Mouse (Mus musculus) liver, embryonic 13.5 days (tissue): ENCODE measurements at regions not wholly inside any gene's neighbourhood (a gene's known extent, or its start where the extent isn't known, plus 50 kb on each side); places are given as distances from the start of the nearest gene placed in this dataset.

Experiments
- ATAC-seq: fragments of 200-750 bp; cut with Nextera tagmentation; 2 replicates; pipeline ENCODE4 v1.8.0; 2017; ENCODE audit warnings: low read depth, mild to moderate bottlenecking, moderate number of reproducible peaks, moderate library complexity
- DNase-seq: peaks from one replicate; pipeline ENCODE4 v3.0.0; 2022
- H3K27ac ChIP-seq: fragments of 300-500 bp; sonication (generic); 2 replicates; pipeline ENCODE4 v1.5.1; 2015; ENCODE audit warnings: moderate library complexity, mild to moderate bottlenecking, inconsistent platforms
- H3K27me3 ChIP-seq: fragments of 300-500 bp; sonication (generic); 2 replicates; pipeline ENCODE4 v1.6.1; 2015; ENCODE audit warnings: mild to moderate bottlenecking, inconsistent platforms
- H3K36me3 ChIP-seq: fragments of 300-500 bp; sonication (generic); 2 replicates; pipeline ENCODE4 v1.6.1; 2015; ENCODE audit warnings: mild to moderate bottlenecking, inconsistent platforms
- H3K4me1 ChIP-seq: fragments of 300-500 bp; sonication (generic); replicated peaks from 2 replicates; pipeline ENCODE4 v1.6.1; 2015; ENCODE audit warnings: inconsistent platforms
- H3K4me2 ChIP-seq: fragments of 300-500 bp; sonication (generic); 2 replicates; pipeline ENCODE4 v1.6.1; 2015; ENCODE audit warnings: inconsistent platforms, mild to moderate bottlenecking, moderate library complexity
- H3K4me3 ChIP-seq: fragments of 300-500 bp; sonication (generic); replicated peaks from 2 replicates; pipeline ENCODE4 v1.5.1; 2015; ENCODE audit warnings: mild to moderate bottlenecking, inconsistent platforms
- H3K9ac ChIP-seq: fragments of 300-500 bp; sonication (generic); 2 replicates; pipeline ENCODE4 v1.6.1; 2015; ENCODE audit warnings: mild to moderate bottlenecking, inconsistent platforms
- H3K9me3 ChIP-seq: fragments of 300-500 bp; sonication (generic); replicated peaks from 2 replicates; pipeline ENCODE4 v1.6.1; 2016; ENCODE audit warnings: inconsistent platforms
- WGBS: fragments of 180-500 bp; shearing (Covaris S2); methylation state at CpG from one replicate; pipeline ENCODE4 v1.1.7; 2015; ENCODE audit not compliant: insufficient replicate concordance; 5-methylcytosine and 5-hydroxymethylcytosine counted together

GRCm38 (mm10) chr11:19562668-19563067, 361.5 kb upstream of the Spred2 start:
- Histone ChIP-seq H3K4me3 (no peak overlapping the region), H3K27ac (no peak overlapping the region), H3K9me3 (no peaks in the 10 kb centered on the region), H3K9ac (no peak overlapping the region), H3K36me3 (no peaks in the 10 kb centered on the region), H3K4me2 (no peak overlapping the region), H3K27me3 (no peaks in the 10 kb centered on the region), H3K4me1 (no peaks in the 10 kb centered on the region)
- ATAC-seq (no peak), DNase-seq (no peak)
- 46% methylated on average over 4 of the region's 4 CpGs for WGBS

- Histone ChIP-seq H3K27me3 (no peaks in the 10 kb centered on the region), H3K9me3 (no peaks in the 10 kb centered on the region), H3K36me3 (no peaks in the 10 kb centered on the region), H3K4me1 (no peaks in the 10 kb centered on the region), H3K27ac (no peak overlapping the region), H3K4me2 (no peak overlapping the region), H3K9ac (no peak overlapping the region), H3K4me3 (no peak overlapping the region)
- DNase-seq (no peak), ATAC-seq (no peak)
- WGBS = 58% methylated on average over 7 of the region's 7 CpGs
These were observed 338.9 kb upstream of the Spred2 start for GRCm38 (mm10) chr11:19585228-19585627.

- 64% methylated on average over 6 of the region's 6 CpGs for WGBS
- no peak for DNase-seq
- Histone ChIP-seq H3K4me3 (no peak overlapping the region), H3K36me3 (no peaks in the 10 kb centered on the region), H3K27me3 (no peaks in the 10 kb centered on the region), H3K9me3 (no peaks in the 10 kb centered on the region), H3K27ac (no peak overlapping the region), H3K4me2 (no peak overlapping the region), H3K4me1 (no peaks in the 10 kb centered on the region), H3K9ac (no peak overlapping the region)
- ATAC-seq = no peak
These were observed 331.4 kb upstream of the Spred2 start for GRCm38 (mm10) chr11:19592506-19593355.

GRCm38 (mm10) chr11:19595107-19595506, 329.1 kb upstream of the Spred2 start:
- DNase-seq = no peak
- Histone ChIP-seq H3K9me3 (no peaks in the 10 kb centered on the region), H3K27ac (no peak overlapping the region), H3K27me3 (no peaks in the 10 kb centered on the region), H3K9ac (no peak overlapping the region), H3K4me2 (no peak overlapping the region), H3K4me3 (no peak overlapping the region), H3K36me3 (no peaks in the 10 kb centered on the region), H3K4me1 (no peaks in the 10 kb centered on the region)
- no peak for ATAC-seq
- WGBS = 73% methylated on average over 4 of the region's 4 CpGs

- ATAC-seq = no peak
- Histone ChIP-seq H3K9me3 (no peaks in the 10 kb centered on the region), H3K4me3 (no peak overlapping the region), H3K27ac (no peak overlapping the region), H3K4me1 (no peaks in the 10 kb centered on the region), H3K36me3 (no peaks in the 10 kb centered on the region), H3K4me2 (no peak overlapping the region), H3K27me3 (no peaks in the 10 kb centered on the region), H3K9ac (no peak overlapping the region)
- no peak for DNase-seq
These were observed 327.8 kb upstream of the Spred2 start for GRCm38 (mm10) chr11:19596336-19596735.

GRCm38 (mm10) chr11:19599433-19599832, 324.7 kb upstream of the Spred2 start:
- ATAC-seq = no peak
- Histone ChIP-seq H3K9me3 (no peaks in the 10 kb centered on the region), H3K27me3 (no peaks in the 10 kb centered on the region), H3K36me3 (no peaks in the 10 kb centered on the region), H3K27ac (no peak overlapping the region), H3K4me3 (no peak overlapping the region), H3K4me2 (no peak overlapping the region), H3K4me1 (no peaks in the 10 kb centered on the region), H3K9ac (no peak overlapping the region)
- 77% methylated on average over 9 of the region's 9 CpGs for WGBS
- DNase-seq = no peak

- Histone ChIP-seq H3K27me3 (no peaks in the 10 kb centered on the region), H3K4me3 (no peak overlapping the region), H3K36me3 (no peaks in the 10 kb centered on the region), H3K9me3 (no peaks in the 10 kb centered on the region), H3K4me1 (no peaks in the 10 kb centered on the region), H3K4me2 (no peak overlapping the region), H3K9ac (no peak overlapping the region), H3K27ac (no peak overlapping the region)
- ATAC-seq = no peak
- WGBS = 76% methylated on average over 15 of the region's 15 CpGs
- DNase-seq = no peak
These were observed 322.8 kb upstream of the Spred2 start for GRCm38 (mm10) chr11:19601216-19601938.

- no peak overlapping the region for H3K4me3 ChIP-seq
- H3K9ac ChIP-seq = no peak overlapping the region
- WGBS = 70% methylated on average over 5 of the region's 5 CpGs
- no peaks in the 10 kb centered on the region for H3K4me1 ChIP-seq
- DNase-seq (no peak), ATAC-seq (no peak)
- H3K27ac ChIP-seq = no peak overlapping the region
- H3K4me2 ChIP-seq = no peak overlapping the region
- H3K27me3 ChIP-seq = no peaks in the 10 kb centered on the region
- no peaks in the 10 kb centered on the region for H3K36me3 ChIP-seq
- H3K9me3 ChIP-seq = no peaks in the 10 kb centered on the region
These were observed 321.7 kb upstream of the Spred2 start for GRCm38 (mm10) chr11:19602496-19602895.

GRCm38 (mm10) chr11:19605602-19606001, 318.6 kb upstream of the Spred2 start:
- Histone ChIP-seq H3K27me3 (no peaks in the 10 kb centered on the region), H3K4me3 (no peak overlapping the region), H3K4me1 (no peaks in the 10 kb centered on the region), H3K27ac (no peak overlapping the region), H3K4me2 (no peak overlapping the region), H3K9me3 (no peaks in the 10 kb centered on the region), H3K36me3 (no peaks in the 10 kb centered on the region), H3K9ac (no peak overlapping the region)
- ATAC-seq (no peak), DNase-seq (no peak)
- WGBS = 70% methylated on average over 4 of the region's 4 CpGs

GRCm38 (mm10) chr11:19606943-19607342, 317.2 kb upstream of the Spred2 start:
- Histone ChIP-seq H3K4me2 (no peak overlapping the region), H3K9ac (no peak overlapping the region), H3K27ac (no peak overlapping the region), H3K4me1 (no peaks in the 10 kb centered on the region), H3K36me3 (no peaks in the 10 kb centered on the region), H3K4me3 (no peak overlapping the region), H3K9me3 (no peaks in the 10 kb centered on the region), H3K27me3 (no peaks in the 10 kb centered on the region)
- ATAC-seq = no peak
- no peak for DNase-seq
- WGBS = 78% methylated on average over 8 of the region's 8 CpGs

- DNase-seq = no peak
These were observed 316.2 kb upstream of the Spred2 start for GRCm38 (mm10) chr11:19607941-19608340.

GRCm38 (mm10) chr11:19608523-19608922, 315.7 kb upstream of the Spred2 start:
- 63% methylated on average over 4 of the region's 4 CpGs for WGBS
- no peak for DNase-seq

More at GRCm38 (mm10) chr11:19607941-19608340, 316.2 kb upstream of the Spred2 start:
- no peaks in the 10 kb centered on the region for H3K36me3 ChIP-seq
- no peak overlapping the region for H3K27ac ChIP-seq
- no peak overlapping the region for H3K4me2 ChIP-seq
- H3K27me3 ChIP-seq = no peaks in the 10 kb centered on the region
- no peaks in the 10 kb centered on the region for H3K4me1 ChIP-seq
- no peak overlapping the region for H3K4me3 ChIP-seq
- H3K9ac ChIP-seq = no peak overlapping the region
- no peaks in the 10 kb centered on the region for H3K9me3 ChIP-seq
- no peak for ATAC-seq

More at GRCm38 (mm10) chr11:19608523-19608922, 315.7 kb upstream of the Spred2 start:
- Histone ChIP-seq H3K4me1 (no peaks in the 10 kb centered on the region), H3K27ac (no peak overlapping the region), H3K9ac (no peak overlapping the region), H3K4me2 (no peak overlapping the region), H3K4me3 (no peak overlapping the region), H3K9me3 (no peaks in the 10 kb centered on the region), H3K36me3 (no peaks in the 10 kb centered on the region), H3K27me3 (no peaks in the 10 kb centered on the region)
- ATAC-seq = no peak
